Mouse (Mus musculus): Measurements from ENCODE around the gene 4930404H24Rik.

DNA sequence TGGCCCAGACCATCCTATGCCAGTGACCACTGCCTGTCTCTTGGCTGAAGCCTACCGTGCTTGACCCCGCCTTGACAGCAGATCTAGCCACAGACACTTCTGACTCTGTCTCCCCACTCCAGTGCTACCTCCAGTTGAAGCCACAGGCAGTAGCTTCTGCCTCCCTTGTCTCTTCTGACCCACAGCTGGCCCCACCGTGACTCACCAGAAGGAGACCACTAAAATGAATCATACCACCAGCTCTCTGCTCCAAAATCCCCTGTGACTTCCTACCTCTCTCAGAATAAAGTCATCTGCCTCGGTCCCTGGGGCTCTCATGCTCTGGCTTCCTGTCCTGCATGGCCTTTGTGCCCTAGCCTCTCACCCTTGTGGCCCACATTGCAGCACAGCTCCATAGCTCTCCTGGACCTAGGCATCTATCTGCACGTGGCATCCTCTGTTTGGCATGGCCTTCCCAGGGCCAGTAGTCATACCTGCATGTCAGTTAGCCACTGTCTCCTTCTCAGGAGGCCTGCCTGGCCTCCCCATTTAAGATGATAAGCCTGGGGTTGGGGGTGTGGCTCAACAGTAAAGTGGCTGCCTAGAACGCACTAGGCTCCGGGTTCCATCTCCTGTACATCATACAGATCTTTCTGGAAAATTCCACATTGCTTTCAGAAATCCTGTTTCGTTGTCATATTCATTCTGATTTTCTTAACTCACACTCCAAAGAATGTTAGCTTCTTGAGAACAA is 50.5 kb downstream of the 4930404H24Rik start:
- TF ChIP-seq CTCF (IDR thresholded peaks at IDR 0.05; ENCODE audit: control insufficient read depth, insufficient read depth, low read length) = no peak
- no peak for TF ChIP-seq POLR2A (IDR thresholded peaks at IDR 0.05; ENCODE audit: borderline replicate concordance, control insufficient read depth, low read depth, low read length)
